Mouse (Mus musculus): ENCODE measurements at regions not wholly inside any gene's neighbourhood (a gene's known extent, or its start where the extent isn't known, plus 50 kb on each side); places are given as distances from the start of the nearest gene placed in this dataset.

DNA sequence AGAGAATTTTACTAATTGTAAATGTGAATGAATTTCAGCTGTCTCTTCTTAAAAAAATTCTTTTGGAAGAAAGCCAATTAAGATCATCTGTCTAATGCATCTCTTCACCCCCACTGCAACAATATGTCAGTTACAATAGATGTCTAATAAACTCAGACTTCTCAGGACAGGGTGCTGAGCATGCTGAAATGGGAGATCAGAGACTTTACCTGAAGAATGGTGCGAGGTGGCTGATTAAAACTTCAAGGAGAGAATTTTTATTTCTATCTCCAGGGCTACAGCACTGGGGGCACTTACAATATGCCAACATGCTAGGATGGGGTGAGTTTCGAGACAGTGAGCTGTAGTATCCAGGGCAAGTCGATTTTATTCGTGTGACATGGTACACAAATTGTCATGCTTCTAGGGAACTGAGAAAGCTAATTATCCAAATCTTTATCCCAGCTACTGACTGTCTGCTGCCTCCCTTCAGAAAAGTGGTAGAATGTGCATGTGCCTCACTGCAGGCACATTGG is 449.0 kb upstream of the Fam92a start:
- TF ChIP-seq CTCF (IDR thresholded peaks at IDR 0.05; ENCODE audit: control insufficient read depth, insufficient read depth, insufficient read length): no peak
- TF ChIP-seq MAX (IDR thresholded peaks at IDR 0.05): no peak
- no peak for TF ChIP-seq USF1 (IDR thresholded peaks at IDR 0.05; ENCODE audit: low read depth)
- TF ChIP-seq CEBPB (IDR thresholded peaks at IDR 0.05; ENCODE audit: low read depth): no peak
- TF ChIP-seq FOSL1 (IDR thresholded peaks at IDR 0.05; ENCODE audit: insufficient read depth, low read length, poor library complexity, severe bottlenecking): no peak
- no peak for TF ChIP-seq MYOD1 (IDR thresholded peaks at IDR 0.05; ENCODE audit: control insufficient read depth, insufficient read length, low read depth)
